Mouse (Mus musculus) stomach, postnatal 0 days (tissue): ENCODE results near the gene Rbx1.

Source experiments
- CTCF ChIP-seq: IDR thresholded peaks from 2 replicates; pipeline ENCODE4 v1.5.1; 2016; ENCODE audit warnings: antibody characterized with exemption, low read depth, mild to moderate bottlenecking, moderate library complexity
- EP300 ChIP-seq: optimal IDR thresholded peaks from 2 replicates; pipeline ENCODE3; 2016; ENCODE audit warnings: antibody characterized with exemption

- TF ChIP-seq CTCF (no peak), EP300 (no peak)
These were observed 48.0 kb upstream of the Rbx1 start for GRCm38 (mm10) chr15:81418065-81418464.
